Mouse (Mus musculus) Patski (cell line): ENCODE measurements around the gene Naif1. TPM values are rescaled to one million over a fixed set of nuclear protein-coding genes. Genes with fewer than 3 reads are reported as not detected.

Experiments
- ATAC-seq: fragments of 100-300 bp; one replicate; pipeline ENCODE4 v1.8.0; 2021
- CTCF ChIA-PET: fragments of 350-600 bp; sonication (Branson Sonifier 250); formaldehyde crosslinking; loops from one replicate; lab custom pipeline; 2022; ENCODE audit warnings: inconsistent platforms; lab: Charles Lee
- POLR2A ChIA-PET: fragments of 350-600 bp; sonication (Branson Sonifier 250); formaldehyde crosslinking; loops from one replicate; lab custom pipeline; 2022; ENCODE audit warnings: antibody characterized with exemption, inconsistent platforms; lab: Charles Lee
- DNase-seq: peaks from one replicate; pipeline ENCODE4 v3.0.0-alpha.2; 2011; ENCODE audit warnings: low read depth, low spot score
- H3K27me3 ChIP-seq: fragments of 371-371 bp; one replicate; pipeline ENCODE4 v1.5.1; 2021
- CTCF ChIP-seq: fragments of 100-300 bp; IDR thresholded peaks from one replicate; pipeline ENCODE4 v1.5.1; 2021
- in situ Hi-C: fragments of 300-500 bp; cut with MboI; formaldehyde crosslinking; loops from 3 replicates; pipeline ENCODE4 v1.11.1; 2018; ENCODE audit warnings: low pct_unique_long_range_greater_than_20kb, mixed read lengths
- polyA plus RNA-seq: library from polyadenylated mRNA; unstranded; gene quantifications from one replicate; pipeline ENCODE4 v1.2.3, GENCODE M21; 2021

Gene Naif1
- polyA plus RNA-seq, result 5.9 TPM

DNA sequence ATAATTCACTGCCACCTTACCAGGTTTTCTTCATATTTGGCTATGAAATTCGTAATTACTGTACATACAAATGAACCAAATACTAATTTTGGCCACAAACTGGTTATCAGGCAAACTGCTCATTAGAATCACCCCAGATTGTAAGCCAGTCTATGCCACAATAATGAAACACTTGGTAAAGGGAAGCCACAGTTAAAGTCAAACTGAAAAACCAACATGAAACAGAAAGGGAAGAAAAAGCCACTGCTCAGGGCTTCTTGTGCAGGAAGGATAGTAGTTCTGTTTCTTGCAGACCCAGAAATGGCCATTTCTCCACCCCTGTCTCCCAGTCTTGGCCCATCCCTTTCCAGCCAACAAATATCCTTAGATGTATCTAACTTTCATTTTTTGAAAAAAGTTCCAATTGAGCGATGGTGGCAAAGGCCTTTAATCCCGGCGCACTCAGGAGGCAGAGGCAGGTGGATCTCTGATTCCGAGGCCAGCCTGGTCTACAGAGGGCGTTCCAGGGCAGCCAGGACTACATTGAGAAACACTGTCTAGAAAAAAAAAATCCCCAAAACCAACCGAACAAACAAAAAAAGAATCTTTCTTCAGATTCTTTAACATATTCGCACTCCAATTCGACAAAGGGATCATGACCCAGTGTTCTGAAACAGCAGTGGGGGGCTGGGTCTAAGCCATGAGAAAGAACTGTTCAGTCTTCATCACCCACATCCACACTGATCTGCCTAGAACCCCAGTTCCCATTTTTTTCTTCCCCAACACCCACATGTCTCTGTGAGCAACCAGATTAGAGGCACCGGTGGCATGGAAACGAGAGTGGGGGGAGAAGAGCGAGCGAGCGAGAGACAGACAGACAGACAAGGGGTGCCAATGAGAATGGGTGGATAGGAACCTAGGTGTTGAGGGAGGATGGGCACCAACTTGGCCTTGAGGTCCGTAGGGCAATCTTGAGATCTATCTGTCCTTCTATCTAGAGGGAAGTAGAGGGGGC is at the start of gene Naif1:
Gene Naif1, plus strand, starts transcription at position 697 of the 994 bp plus-strand sequence.
- no peak for TF ChIP-seq CTCF
- POLR2A ChIA-PET, result interaction anchor here (0.6 to 1.6 kb wide), 2 partner anchors 13 to 296 kb away, joined by 4 read pairs; no protein-coding TSS in a partner anchor
- CTCF ChIA-PET, result interaction anchor here (1.4 to 4.4 kb wide), 3 partner anchors 12 to 45 kb away, joined by 4 to 20 read pairs (median 8); no protein-coding TSS in a partner anchor
- in situ Hi-C loops, result loop anchor here (5.0 kb wide), 1 partner anchor 33 kb away; no protein-coding TSS in a partner anchor
- DNase-seq, result no peak
- H3K27me3 ChIP-seq, result no peaks in the 10 kb centered on the region
- no peak for ATAC-seq

DNA sequence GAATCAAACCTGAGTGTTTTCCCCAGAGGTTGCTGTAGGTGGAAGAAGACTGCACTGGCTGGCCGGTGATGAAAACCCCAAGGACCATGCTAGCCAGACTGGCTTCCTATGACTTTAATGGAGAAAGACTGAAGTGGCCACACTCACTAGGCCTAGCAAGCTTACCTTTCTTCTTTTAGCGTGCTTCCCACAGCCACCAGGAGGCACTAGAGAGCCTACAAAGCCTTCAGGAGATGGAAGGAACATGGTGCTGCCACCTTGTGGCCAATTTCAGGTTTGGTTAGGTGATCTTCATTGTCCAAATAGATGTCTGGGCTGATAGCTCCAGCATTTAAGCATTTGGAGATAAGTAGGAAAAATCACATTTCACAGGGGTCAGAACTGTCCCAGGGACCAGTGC is 45.6 kb upstream of the Naif1 start:
- ATAC-seq, result peak; percentile 27
- H3K27me3 ChIP-seq, result no peaks in the 10 kb centered on the region
- TF ChIP-seq CTCF, result no peak
- DNase-seq, result peak; percentile 70
- in situ Hi-C loops, result loop anchor here (5.0 kb wide), 1 partner anchor 83 kb away; no protein-coding TSS in a partner anchor
- ChIA-PET POLR2A (interaction anchor here (0.9 kb wide), 1 partner anchor 11 kb away, joined by 3 read pairs; no protein-coding TSS in a partner anchor), CTCF (interaction anchor here (0.7 to 8.8 kb wide), 26 partner anchors 9 to 179 kb away, joined by 3 to 136 read pairs (median 5); partner anchors contain the start of genes 1110008P14Rik and Dpm2)

- CTCF ChIA-PET, result interaction anchor here (1.4 to 8.8 kb wide), 4 partner anchors 8 to 161 kb away, joined by 3 to 136 read pairs (median 5); no protein-coding TSS in a partner anchor
- DNase-seq (no peak), ATAC-seq (no peak)
- no peak for TF ChIP-seq CTCF
- in situ Hi-C loops, result no loop called here
- POLR2A ChIA-PET, result no interaction called here
- no peaks in the 10 kb centered on the region for H3K27me3 ChIP-seq
Observed at GRCm38 (mm10) chr2:32407144-32407824, 43.0 kb upstream of the Naif1 start.

DNA sequence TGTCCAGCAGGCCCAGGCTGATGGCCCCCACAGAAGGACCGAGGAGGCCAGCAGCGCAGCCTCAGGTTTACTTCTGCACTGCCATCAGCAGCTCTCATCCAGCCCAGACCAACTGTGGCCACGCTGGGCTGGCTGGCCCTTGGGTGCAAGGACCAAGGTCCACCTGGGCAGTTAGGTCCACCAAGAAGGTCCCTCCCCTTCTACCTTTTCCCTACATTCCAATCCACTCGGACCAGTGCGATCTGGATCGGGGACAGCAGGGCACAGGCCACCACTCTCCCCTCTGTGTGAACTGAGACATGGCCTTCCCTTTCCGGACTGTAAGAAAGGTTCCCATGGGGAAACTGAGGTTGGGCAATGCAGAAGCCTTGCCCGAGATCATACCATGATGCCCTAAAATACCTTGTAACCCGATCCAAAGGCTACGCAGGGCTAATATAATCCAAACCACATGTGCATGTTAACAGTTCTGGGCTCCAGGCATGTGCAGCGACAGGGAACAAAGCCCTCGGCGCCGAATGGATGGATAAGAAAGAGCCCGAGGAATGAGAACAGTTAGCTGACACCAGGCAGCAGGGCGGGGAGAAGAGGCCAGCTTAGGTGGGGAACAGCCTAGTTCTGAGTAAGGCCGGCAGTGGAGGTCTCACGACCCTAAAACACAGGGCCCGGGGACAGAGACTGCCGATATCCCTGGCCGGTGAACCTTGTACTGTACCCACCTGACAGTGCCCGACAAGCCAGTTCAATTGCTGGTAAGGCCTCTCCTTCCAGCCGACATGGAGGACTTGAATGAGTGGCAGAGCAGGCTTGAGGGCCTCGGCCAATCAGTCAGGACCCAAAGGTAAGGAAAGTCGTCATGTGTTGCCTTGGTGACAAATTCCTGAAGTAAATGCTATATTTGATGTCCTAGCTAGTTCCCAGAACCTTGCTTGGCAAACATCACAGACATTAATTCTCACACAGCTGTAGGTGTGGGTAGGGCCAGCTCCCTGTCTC is 41.5 kb upstream of the Naif1 start:
- in situ Hi-C loops, result no loop called here
- ChIA-PET POLR2A (no interaction called here), CTCF (interaction anchor here (1.0 kb wide), 1 partner anchor 80 kb away, joined by 3 read pairs; no protein-coding TSS in a partner anchor)

GRCm38 (mm10) chr2:32411407-32411806 is 38.9 kb upstream of the Naif1 start:
- ChIA-PET POLR2A (interaction anchor here (0.6 kb wide), 2 partner anchors 48 to 55 kb away, joined by 5 to 7 read pairs; no protein-coding TSS in a partner anchor), CTCF (interaction anchor here (1.9 to 3.0 kb wide), 2 partner anchors 75 to 77 kb away, joined by 7 to 17 read pairs; no protein-coding TSS in a partner anchor)
- ATAC-seq, result no peak
- no peak for TF ChIP-seq CTCF
- no peaks in the 10 kb centered on the region for H3K27me3 ChIP-seq
- in situ Hi-C loops, result no loop called here
- DNase-seq, result no peak

More for the DNA sequence above, 41.5 kb upstream of the Naif1 start:
- DNase-seq (no peak), ATAC-seq (no peak)
- H3K27me3 ChIP-seq, result no peaks in the 10 kb centered on the region
- TF ChIP-seq CTCF, result no peak

GRCm38 (mm10) chr2:32412742-32413531 is 37.3 kb upstream of the Naif1 start:
- TF ChIP-seq CTCF, result no peak
- ChIA-PET POLR2A (interaction anchor here (0.7 kb wide), 1 partner anchor 97 kb away, joined by 3 read pairs; no protein-coding TSS in a partner anchor), CTCF (interaction anchor here (1.4 to 3.0 kb wide), 3 partner anchors 8 to 75 kb away, joined by 7 to 17 read pairs (median 10); no protein-coding TSS in a partner anchor)
- no peak for DNase-seq
- no peaks in the 10 kb centered on the region for H3K27me3 ChIP-seq
- in situ Hi-C loops, result no loop called here
- ATAC-seq, result no peak

- TF ChIP-seq CTCF, result no peak
- DNase-seq (no peak), ATAC-seq (no peak)
- in situ Hi-C loops, result no loop called here
- H3K27me3 ChIP-seq, result no peaks in the 10 kb centered on the region
- POLR2A ChIA-PET, result no interaction called here
- CTCF ChIA-PET, result interaction anchor here (1.4 kb wide), 1 partner anchor 9 kb away, joined by 10 read pairs; no protein-coding TSS in a partner anchor
Observed at GRCm38 (mm10) chr2:32413936-32414335, 36.3 kb upstream of the Naif1 start.

DNA sequence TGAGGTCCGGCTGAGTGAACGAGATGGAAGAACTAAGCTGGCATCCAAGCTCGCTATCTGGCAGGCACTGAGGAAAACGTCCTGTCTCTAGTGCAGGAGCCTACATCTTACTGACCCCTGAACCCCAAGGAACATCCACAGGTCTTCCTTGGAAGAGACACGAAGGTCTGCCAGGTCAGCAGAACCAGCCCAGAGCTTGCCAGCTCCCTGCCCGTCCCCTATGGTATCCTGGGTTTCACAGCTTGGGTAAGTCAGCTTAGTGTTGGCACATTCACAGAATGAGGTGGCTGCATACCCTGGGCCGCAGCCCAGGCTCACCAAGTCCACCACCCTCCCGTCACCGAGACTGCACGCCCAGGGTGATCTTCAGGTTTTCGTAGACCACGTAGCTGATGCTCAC is 34.5 kb upstream of the Naif1 start:
- POLR2A ChIA-PET, result interaction anchor here (0.9 to 1.0 kb wide), 3 partner anchors 11 to 119 kb away, joined by 3 read pairs; partner anchors contain the start of gene Fam102a
- DNase-seq, result no peak
- no peaks in the 10 kb centered on the region for H3K27me3 ChIP-seq
- CTCF ChIA-PET, result interaction anchor here (1.1 to 1.6 kb wide), 5 partner anchors 9 to 71 kb away, joined by 3 to 8 read pairs (median 5); no protein-coding TSS in a partner anchor
- TF ChIP-seq CTCF, result no peak
- no peak for ATAC-seq
- in situ Hi-C loops, result loop anchor here (5.0 kb wide), 1 partner anchor 36 kb away; the partner anchor contains the start of genes Naif1 and Slc25a25
